In the genomic region with DNA sequence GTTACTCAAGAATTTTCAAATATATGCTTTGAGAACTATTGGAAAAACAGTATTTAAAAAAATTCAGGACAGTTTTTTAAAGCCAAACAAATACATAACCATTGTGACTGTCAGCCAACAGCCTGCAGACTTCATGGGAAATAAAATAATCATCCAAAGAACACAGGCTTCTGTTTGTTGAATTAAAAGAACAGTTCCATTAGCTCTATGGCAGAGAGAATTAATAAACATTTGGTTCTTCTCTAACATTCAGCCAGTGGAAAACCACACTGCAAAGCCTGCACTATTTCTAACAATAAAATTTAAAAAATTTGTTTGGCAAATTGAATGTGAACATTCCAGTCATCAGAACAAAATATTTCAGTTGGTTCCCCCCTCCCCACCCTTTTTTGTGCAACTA, we compare ENCODE assay signal across 24 mouse cellular contexts.
DNase-seq lines count a peak whose midpoint lies in the region; TF ChIP-seq lines count a peak whose summit lies in the region.
"Had no signal": no experiment of that assay in that cellular context is flagged by ENCODE, and none has a peak within 500 bp of the region (broad histone marks: within the 10 kb centered on the region; RNA-seq: fewer than 3 reads in every experiment).

No protein-coding gene starts in this region.

- no peak overlapping the region for H3K4me3 ChIP-seq in layer of hippocampus, adult 2 months
- H3K4me3 ChIP-seq in lung, adult 2 months (replicated peaks; ENCODE audit: extremely low read depth, low read depth, low read length): no peak overlapping the region
- H3K4me3 ChIP-seq: embryonic facial prominence, embryonic 12.5 days; embryonic facial prominence, embryonic 15.5 days; gastrocnemius, adult 2 months; heart, embryonic 12.5 days; heart, embryonic 15.5 days had no signal

- peak overlapping the region; percentile 83 for H3K27ac ChIP-seq in layer of hippocampus, adult 2 months
- H3K27ac ChIP-seq: embryonic facial prominence, embryonic 12.5 days; embryonic facial prominence, embryonic 15.5 days; gastrocnemius, adult 2 months; heart, embryonic 15.5 days; hindbrain, embryonic 14.5 days; hindbrain, postnatal 0 days had no signal

- DNase-seq in layer of hippocampus, adult 2 months (ENCODE audit: low spot score in 2 of 2): peak in 1 of 2 experiments; percentile 23
- no peak for DNase-seq in layer of hippocampus, adult 9-11 months
- peak; percentile 6 for DNase-seq in lung, postnatal 10 days
- no peak for DNase-seq in lung, adult 2 months
- DNase-seq in Muller cell, postnatal 12 days (ENCODE audit: inconsistent ontology term): peak; percentile 26
- peak; percentile 15 for DNase-seq in brain, adult 2 months (ENCODE audit: low read depth, low spot score)
- DNase-seq: adrenal gland, postnatal 10 days; adrenal gland, postnatal 36 days; cerebellum, adult 11 months; cerebellum, adult 2 months; cerebellum, adult 9-11 months; cerebellum, postnatal 25 days; forebrain, postnatal 0 days; gastrocnemius, adult 2 months; gastrocnemius, postnatal 14 days; heart, adult 11 months; heart, postnatal 14 days; heart, postnatal 4 days had no signal

- no peaks in the 10 kb centered on the region for H3K4me1 ChIP-seq in lung, adult 2 months (ENCODE audit: control insufficient read depth, insufficient read depth, low read length)
- H3K4me1 ChIP-seq: embryonic facial prominence, embryonic 12.5 days; embryonic facial prominence, embryonic 15.5 days; heart, embryonic 12.5 days; heart, embryonic 15.5 days had no signal

- no peak for TF ChIP-seq POLR2A in lung, adult 2 months (IDR thresholded peaks at IDR 0.05; ENCODE audit: borderline replicate concordance, extremely low read depth, low read depth, low read length)

- TF ChIP-seq CTCF in layer of hippocampus, adult 2 months (conservative IDR thresholded peaks at IDR 0.05): no peak
- no peak for TF ChIP-seq CTCF in lung, adult 2 months (IDR thresholded peaks at IDR 0.05; ENCODE audit: insufficient read depth, low read length)

Comparison
In these comparisons a context has a peak if more than half of its experiments do, and no peak if none do; other contexts are left out.
1. DNase-seq: peak in lung, postnatal 10 days (single experiment), Muller cell, postnatal 12 days (single experiment) and brain, adult 2 months (single experiment); none in layer of hippocampus, adult 9-11 months (single experiment) and lung, adult 2 months (single experiment).